Mouse (Mus musculus) ES-CJ7 (cell line): ENCODE measurements around the gene Camta1.

Experiments
- DNase-seq: peaks from one replicate; pipeline ENCODE4 v3.0.0; 2011; ENCODE audit warnings: low read depth, low spot score

Camta1 gene

DNA sequence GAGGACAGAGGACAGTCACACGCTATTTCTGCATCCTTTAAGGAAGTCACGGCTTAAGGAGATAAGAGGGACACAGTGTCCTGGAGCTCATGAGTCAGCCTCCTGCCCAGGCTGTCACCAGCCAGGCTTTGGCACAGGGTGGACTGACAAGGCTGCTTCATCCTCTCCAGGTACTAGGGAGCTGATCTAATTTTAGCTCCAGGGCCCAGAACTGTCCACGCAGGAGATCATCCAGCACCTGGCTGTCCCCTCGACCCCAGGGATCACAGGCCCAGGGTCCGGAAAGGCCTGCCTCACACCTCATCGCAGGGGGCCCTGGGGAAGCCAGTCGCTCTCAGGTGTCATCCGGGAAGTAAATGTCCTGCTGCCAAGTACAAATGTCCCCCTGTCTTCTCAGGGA, 341.6 kb downstream of the Camta1 start:
- DNase-seq, result no peak

DNA sequence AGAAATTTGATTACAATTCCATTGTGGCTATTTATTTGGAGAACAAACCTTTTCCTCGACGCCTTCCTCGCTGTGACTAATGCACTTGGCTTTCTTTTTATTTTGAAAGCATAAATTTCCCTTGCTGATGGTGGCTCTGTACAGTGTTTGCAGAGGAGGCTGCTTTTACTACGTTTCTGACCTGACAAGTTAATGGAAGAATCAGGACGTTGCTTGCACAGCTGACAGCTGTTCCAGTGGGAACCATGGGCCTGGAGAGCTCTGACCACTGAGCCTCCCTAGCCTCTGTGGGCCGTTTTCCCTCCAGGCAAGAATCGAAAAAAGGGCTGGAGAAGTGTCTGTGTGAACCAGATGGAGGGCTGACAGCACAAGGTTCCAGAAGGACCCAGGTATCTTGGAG, 342.7 kb downstream of the Camta1 start:
- DNase-seq, result no peak

DNA sequence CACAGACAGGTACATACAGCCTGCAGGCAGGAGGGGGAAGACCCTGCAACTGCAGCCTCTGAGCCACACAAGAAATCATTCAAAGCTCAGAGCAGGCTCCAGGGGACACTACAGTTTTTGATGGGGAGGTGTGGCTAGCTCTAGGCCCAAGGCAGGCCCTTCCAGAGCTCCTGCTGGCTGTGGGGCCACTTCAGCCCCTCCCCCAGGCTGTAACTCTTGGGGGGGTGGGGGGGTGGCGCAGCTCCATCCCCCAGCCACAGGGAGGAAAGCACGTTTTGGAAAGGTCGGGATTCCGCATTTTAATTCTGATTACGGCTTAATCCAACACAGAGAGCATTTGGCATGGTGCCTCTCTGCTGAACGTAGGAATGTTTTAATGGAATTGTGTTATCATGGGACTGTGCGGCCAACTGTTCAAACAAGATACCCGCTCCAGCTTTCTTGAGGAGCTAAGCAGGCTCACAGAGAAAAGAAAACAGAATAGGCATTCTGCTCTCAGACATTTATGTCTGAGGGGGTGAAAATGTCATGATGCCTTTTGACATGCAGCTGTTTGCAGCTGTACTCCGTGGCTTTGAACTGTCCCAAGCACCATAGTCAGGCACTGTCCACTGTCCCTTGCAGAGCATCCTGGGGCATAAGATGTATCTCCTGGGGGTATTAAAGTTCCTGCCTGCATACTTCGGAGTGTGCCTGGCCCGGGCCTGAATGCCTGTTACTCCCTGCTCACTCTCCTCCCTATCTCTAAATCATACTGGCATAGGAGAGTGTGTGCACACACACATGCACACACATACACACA, 344.5 kb downstream of the Camta1 start:
- no peak for DNase-seq

DNA sequence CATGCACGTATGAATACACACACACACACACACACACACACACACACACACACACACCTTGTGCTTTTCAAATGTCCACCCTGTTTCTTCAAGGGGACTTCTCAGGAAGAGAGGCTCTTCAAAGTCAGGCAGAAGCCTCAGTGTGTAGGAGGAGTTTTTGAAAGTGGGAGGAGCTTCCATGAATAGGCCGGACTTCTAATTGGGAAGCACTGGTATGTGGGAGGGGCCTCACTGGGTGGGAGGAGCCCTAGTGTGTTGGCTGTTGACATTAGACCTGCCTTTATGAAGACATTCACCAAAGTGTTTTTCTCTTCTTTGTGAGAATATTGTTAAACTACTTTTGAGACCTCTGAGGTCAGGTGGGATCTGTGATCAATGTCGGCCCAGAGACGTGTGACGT, 346.4 kb downstream of the Camta1 start:
- DNase-seq, result peak; percentile 16

DNA sequence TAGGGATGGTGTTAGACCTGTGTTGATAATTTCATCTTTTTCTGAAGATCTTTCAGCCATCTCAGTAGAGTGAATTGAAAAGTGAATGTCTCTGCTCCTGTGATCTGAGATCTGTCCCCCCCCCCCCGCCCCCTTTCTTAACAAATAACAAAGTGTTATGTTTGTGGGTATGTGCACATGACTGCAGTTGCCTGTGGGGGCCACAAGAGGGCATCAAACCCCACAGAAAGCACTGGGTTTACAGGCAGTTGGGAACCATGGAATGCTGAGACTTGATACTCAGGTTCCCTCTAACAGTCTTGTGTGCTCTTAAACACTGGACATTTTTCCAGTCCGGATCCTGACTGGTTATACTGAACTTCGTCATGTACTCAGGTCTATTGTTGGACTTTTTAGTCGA, 350.6 kb downstream of the Camta1 start:
- peak; percentile 19 for DNase-seq

DNA sequence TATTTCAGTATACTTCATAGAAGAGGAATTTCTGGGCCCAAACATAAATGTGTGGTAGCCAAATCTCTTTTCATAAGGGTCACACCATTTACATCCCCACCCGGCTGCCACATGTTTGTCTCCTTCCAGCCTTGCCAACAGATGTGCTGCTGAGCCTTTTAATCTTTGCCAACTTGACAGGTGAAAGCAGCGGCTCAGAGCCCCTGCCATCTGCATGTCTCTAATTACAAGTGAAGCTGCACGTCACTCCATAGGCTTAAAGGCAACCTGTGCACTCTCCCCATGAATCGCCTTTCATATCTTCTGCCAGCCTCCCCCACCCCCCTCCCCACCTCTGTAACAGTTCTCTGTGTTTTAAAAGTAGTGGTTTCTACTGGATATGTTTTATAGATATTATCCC, 351.3 kb downstream of the Camta1 start:
- no peak for DNase-seq

DNA sequence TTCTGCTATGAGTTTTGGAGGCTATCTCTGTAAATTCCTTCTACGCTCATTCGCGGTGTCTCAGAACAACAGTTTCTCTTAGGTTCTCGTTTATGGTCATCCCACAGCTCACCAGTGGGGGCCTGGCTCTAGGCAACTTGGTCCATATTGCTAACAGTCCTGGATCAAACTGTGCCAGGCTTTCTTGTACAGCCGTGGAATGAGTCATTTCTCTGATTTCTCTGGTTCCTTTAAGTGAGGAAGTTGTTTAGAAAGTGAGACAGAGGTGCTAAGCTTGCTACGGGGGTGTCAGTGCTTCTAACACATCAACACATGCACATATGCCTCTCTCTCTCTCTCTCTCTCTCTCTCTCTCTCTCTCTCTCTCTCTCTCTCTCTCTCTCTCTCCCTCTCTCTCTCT, 355.0 kb downstream of the Camta1 start:
- no peak for DNase-seq

DNA sequence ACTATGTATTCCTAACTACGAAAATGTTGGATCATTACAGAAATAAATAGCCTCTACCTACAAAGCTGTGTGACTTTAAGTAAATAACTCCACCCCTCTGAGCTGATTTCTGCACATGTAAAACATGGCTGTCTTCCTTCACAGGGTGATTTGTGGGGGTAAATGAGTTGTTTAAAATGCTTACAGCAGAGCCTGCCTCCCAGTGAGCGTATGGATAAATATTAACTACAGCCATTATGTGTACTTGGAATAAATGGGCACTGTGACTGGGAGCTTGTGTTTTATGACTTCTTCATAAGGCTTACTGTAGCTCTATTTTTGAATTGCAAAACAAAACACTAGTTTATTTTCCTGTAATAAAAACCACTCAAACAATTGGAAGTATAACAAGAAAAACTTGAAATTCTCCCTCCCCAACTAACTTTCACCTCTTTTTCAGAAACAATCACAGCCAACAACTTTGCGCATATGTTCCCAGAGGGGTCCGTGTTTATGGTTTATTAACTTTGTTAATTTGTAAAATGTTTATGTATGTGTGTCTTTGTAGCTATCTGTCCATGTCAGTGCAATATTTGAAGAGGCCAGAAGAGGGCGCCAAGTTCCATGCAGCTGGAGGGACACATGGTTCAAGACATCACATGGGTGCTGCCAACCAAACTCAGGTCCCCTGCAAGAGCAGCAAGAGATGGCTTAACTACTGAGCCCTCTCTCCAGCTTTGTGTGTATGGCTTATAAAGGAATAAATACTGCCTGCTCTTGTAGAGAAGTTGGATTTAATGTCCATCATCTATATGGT, 363.0 kb downstream of the Camta1 start:
- DNase-seq, result peak; percentile 47

DNA sequence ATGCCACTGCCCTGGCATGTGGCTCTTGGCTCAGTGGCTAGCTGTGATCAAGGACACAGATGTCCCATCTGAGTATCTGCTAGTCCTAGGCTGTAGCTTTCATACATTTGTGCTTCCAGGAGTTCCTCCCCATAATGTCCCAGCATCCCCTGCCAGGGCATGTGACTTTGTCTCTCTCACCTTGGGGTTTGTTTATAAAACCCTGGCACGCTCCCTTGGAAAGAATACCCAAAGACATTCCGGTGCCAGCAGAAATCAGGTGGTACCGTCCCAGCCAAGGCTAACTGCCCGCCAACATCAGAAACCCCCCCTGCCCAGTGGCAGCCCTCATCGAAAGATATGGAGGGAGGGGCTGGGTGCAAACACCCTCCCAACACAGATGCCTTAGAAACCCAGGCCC, 365.1 kb downstream of the Camta1 start:
- DNase-seq, result no peak

DNA sequence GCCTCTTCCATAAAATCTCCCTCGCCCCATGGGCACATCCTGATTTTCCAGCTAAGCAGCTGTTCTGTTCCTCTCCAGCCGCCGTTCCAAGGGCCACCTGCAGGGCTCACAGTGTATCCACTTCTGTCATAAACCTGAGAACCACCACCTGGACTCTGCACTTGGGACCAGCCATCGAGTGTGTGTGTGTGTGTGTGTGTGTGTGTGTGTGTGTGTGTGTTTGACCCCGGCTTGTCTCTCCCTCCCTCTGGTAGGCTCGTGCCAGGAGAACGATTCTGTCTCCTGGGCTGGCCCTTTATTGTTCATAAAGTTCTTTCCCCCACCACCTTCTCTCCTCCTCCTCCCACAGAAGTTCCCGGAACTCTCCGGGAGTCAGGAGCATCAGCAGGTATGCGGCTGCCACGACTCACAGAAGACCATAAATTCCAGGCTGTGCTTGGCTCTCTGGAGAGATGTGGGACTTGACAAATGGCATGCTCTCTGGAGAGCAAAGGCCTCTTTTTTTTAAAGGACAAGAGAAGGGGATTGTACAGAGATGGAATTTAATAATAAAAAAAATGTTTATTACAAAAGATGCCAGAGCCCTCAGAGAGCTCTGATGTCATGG, 366.3 kb downstream of the Camta1 start:
- DNase-seq, result no peak

DNA sequence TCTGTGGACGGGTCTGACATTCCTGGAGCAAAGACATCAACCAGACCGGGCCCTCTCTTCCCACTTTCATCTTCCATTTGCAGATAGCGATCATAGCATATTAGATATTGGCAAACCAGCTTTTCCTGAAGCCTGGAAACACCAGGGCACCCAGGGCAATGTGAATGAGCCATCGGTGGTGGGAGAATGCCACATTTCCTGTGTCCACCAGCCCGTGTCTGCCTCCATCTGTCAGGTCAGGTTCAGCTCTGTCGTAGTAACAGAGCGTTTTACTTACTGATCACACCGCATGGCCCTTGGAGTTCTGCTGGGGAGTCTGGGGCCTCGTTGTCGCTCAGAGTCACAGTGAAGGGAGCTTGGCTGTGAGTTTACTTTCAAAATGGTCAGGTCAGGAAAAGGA, 368.9 kb downstream of the Camta1 start:
- no peak for DNase-seq

DNA sequence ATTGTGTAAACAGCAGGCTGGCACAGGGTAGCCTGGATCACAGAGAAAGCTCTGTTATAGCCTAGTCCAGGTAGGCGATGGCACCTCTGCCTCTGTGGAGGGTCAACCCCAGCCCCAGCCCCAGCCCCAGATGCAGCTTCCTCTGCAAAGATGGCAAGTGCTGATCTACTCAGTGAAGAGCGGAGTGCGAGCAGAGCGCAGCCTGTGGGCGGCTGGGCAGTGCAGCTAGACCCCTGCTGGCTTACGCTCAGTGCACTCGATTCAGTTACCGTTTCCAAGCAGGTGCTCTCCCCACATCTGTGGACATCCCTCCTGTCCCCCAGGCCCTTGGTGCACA, 377.7 kb downstream of the Camta1 start:
- DNase-seq, result no peak

DNA sequence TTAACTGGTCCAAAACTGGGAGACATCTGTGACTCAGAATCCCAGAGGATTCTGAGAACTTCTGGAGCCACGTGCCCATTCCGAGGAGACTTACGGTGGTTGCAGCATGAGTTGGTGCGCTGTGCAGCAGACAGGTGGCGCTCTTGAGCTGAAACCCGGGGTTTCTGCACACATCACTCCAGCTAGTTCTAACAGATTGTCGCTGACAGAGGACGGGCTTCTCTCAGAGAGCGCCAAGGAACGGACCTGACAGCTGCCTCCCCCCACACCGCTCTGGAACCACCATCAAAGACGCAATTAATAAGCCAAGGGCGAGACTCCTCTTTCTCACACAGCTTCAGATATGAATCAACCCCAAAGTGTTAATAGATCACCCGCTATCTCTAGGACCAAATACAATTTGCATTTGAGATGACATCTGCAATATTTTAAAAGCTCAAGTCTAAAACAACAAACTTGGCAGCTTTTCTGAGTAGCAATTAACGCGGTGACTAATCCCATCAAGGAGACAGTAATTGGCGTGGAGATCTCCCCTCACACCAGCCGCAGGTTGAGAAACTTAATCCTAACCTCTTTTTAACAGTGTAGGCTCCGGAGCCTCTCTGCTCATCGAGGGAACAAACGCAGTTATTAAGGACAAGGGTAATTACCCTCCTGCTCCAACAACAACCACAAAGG, 378.2 kb downstream of the Camta1 start:
- DNase-seq, result peak; percentile 80

DNA sequence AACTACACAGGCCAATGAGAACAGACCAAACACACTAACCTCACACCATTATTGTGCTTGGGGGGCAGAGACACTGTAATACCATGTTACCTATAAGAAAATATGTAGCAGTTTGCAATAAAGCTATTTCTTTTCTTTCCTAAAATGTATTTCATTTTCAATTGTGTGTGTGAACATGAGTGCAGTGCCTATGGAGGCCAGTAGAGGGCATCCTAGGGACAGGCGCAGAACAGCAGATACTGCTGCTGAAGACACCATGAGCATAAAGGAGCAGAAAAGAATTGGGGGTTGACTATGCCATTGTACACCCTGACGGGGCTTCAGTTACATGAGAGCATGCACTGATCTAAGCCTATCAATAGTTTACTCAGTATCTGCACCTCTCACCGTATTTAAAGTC, 380.7 kb downstream of the Camta1 start:
- DNase-seq, result no peak

DNA sequence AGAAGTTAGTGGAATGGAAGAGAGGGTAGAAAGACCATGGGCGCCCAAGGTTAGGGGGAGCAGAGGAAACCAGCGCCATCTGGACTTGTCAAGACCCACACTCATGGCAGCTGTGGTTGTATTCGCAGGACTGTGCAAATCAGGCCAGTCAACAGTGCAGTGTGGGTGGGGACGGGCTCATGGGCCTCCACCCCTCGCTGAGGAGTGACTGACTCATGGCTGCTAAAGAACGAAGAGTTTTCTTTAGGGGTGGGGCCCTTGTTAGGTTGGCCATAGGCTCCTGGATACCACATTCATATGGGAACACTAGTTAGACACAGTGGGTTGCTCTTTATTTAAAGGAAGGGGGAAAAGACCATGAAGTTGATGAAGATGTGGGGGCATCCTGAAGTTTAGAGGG, 383.7 kb downstream of the Camta1 start:
- no peak for DNase-seq

DNA sequence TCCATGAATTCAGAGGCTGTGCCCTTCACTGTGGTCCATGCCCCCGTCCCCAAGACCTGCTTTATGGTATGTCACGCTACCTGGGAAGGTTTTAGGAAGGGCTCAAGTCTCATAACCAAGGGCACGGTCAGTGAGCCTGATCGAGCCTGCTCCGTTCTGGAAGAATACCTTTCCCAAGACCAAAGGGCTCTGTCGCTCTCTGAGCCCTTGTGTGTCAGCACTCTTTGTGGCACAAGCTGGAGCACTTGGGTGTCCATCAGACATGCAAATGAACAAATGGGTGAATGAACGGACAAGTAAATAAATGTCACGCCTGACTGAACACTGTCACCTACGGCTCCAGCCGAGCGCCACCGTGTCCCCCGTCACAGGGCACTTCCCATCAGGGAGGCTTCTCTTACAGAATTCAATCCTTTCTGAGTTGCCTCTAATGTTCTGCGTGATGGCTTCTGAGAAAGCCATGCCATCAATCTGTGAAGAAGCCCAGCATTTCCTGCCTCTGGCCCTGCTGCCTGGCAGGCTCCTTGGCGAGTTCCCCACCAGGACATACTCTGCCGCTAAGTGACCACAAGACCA, 386.7 kb downstream of the Camta1 start:
- DNase-seq, result no peak

DNA sequence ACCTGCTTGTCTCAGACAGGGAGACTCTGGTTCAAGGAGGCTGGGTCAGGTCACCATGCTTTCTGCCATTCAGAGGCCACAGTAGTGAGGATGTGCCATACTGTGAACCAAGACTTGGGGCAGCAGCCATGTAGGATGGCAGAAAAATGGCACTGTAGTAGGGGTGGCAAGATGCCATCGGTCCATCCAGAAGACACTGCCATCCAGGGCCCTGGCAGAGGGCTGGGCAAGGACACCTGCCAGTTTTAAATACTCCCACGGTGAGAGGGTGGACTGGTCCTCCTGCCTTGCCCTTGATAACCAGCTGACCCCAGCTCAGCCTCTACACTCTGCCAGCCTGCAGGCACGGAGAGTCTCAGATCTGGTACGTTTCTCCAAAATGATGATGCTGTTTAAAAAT, 389.8 kb downstream of the Camta1 start:
- no peak for DNase-seq

DNA sequence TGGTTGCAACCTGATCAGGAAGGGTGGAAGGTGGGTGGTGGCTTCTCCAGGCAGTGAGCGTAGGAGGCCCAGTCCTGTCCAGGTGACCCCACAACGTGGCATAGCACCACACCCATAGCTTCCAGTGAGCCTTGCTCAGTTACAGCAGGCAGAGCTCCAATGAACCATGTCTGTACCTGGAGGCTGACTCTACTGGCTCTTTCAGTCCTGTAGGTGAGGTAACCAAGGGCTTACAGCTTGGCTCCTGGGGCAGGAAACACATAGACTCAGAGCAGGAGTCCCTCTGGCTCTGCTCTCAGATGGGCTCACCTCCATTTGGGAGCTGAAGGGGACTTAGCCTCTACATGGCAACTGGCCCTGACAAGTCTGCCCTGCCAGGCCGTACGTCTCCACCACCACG, 393.3 kb downstream of the Camta1 start:
- no peak for DNase-seq

DNA sequence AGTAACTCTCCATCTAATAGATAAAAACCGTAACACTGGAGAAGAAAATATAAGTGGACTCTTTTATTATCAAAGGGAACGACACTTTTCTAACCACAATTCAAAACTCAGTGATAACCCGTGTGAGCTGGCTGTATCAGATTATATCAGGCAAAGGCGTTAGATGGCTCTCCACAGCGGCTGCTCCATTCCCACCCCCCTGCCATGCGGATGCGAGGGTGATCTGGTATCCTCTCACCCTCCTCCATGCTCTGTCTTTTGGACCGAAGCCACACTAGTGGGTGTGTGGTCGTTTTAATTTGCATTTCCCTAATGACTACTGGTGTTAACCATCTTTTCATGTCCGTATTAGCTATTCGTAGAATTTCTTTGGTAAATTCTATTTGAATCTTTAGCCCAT, 403.0 kb downstream of the Camta1 start:
- no peak for DNase-seq

DNA sequence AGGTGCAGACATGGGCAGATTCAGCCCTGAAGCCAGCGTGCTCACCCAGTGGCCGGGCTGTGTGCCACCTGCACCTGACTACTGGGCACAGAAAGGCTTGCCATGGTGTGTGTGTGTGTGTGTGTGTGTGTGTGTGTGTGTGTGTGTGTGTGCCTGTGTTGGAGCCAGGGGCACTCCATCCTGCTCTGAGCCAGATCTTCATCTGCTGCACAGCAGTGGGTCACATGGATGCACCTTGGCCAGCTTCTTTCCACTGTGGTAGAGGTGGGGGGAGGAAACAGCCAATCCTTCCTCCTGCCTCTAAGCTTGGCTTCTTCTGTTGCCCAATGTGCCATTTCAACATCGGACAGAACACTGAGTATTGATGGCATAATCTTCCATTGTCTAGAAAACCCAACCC, 407.1 kb downstream of the Camta1 start:
- no peak for DNase-seq

DNA sequence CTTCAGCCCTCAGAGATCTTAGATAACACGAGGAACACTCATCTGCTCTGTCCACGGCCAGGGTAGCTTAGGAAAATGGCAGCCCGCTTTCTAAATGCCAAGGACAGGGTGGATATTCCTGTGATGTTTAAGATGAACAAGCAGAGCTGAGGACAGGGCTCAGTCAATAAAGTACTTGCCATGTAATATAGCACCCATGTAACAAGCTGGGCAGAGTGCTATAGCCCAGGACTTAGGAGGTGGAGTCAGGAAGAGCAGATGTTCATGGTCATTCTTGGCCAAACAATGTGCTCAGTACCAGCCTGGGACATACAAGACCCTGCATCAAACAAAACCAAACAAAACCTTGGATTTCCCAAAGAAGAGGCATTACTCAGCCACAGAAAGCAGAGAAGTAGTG, 407.6 kb downstream of the Camta1 start:
- DNase-seq, result no peak

DNA sequence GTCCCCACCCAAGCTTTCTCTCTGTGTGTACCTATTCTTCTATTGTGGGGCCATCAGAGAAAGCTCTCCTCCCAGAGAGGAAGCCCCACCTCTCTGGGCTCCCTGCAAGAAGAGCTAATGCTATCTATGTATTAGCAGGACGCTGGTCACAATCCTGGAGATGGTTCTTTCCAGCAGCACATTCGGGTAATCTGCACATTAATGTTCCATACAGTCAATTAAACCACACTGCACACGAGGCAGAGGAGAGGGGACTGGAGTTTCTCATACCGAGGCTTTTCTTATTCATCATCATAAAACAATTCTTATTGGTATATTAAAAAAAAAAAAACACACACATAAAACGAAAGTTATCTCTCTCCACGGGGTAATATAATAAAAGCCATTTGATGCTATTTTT, 409.8 kb downstream of the Camta1 start:
- DNase-seq, result no peak
